Mouse (Mus musculus): Measurements from ENCODE around the gene Rnasel. TPM values are rescaled to one million over a fixed set of nuclear protein-coding genes. Genes with fewer than 3 reads are reported as not detected.

The Rnasel gene
- total and polyA plus RNA-seq, 3 experiments, result 8.4 to 18.8 (median 9.2) TPM

- Histone ChIP-seq H3K27me3 (replicated peaks) (no peaks in the 10 kb centered on the region), H3K79me2 (replicated peaks; ENCODE audit: control insufficient read depth, extremely low read depth, insufficient read depth, poor library complexity, severe bottlenecking) (no peaks in the 10 kb centered on the region), H3K27ac (ENCODE audit: insufficient read depth, low read depth) (no peak overlapping the region), H3K4me3 (replicated peaks in 1 of 3; ENCODE audit: low read depth in 2 of 3, low read length in 2 of 3, poor library complexity in 1 of 3) (no peak overlapping the region), H3K9me3 (replicated peaks; ENCODE audit: low read length) (no peaks in the 10 kb centered on the region), H3K4me1 (ENCODE audit: control insufficient read depth in 1 of 2, insufficient read depth in 2 of 2) (peaks cover 0 to 10% of the 10 kb centered on the region in 2 experiments; a peak in 2 of 4 replicates), H3K9ac (ENCODE audit: insufficient read depth, low read depth) (no peak overlapping the region), H3K36me3 (replicated peaks in 1 of 2; ENCODE audit: control insufficient read depth in 1 of 2, insufficient read depth in 1 of 2, low read length in 1 of 2) (no peaks in the 10 kb centered on the region), H3K4me2 (ENCODE audit: insufficient read depth, low read depth, poor library complexity, severe bottlenecking) (no peak overlapping the region)
- no peak for DNase-seq (ENCODE audit: extremely low read depth)
- dilution Hi-C loops (cut with MboI; ENCODE audit: extremely low pct_ligation_motif_present, extremely low pct_unique_long_range_greater_than_20kb, low sequenced_read_pairs), result no loop called here
- in situ Hi-C loops (cut with MboI; ENCODE audit: low pct_ligation_motif_present, low pct_unique_long_range_greater_than_20kb, low sequenced_read_pairs), result loop anchor here (10.0 kb wide), 1 partner anchor 46 kb away; no protein-coding TSS in a partner anchor
- TF ChIP-seq BHLHE40 (IDR thresholded peaks at IDR 0.05; ENCODE audit: low read depth, low read length) (no peak), TCF12 (IDR thresholded peaks at IDR 0.05; ENCODE audit: low read depth, low read length) (no peak), PAX5 (IDR thresholded peaks at IDR 0.05; ENCODE audit: low read length) (no peak), MAZ (IDR thresholded peaks at IDR 0.05; ENCODE audit: low read depth, low read length) (no peak), ELF1 (IDR thresholded peaks at IDR 0.05; ENCODE audit: low read depth, low read length) (no peak)
Observed at GRCm38 (mm10) chr1:153730671-153731070, 18.6 kb upstream of the Rnasel start.

- TF ChIP-seq ETS1 (conservative IDR thresholded peaks at IDR 0.05; ENCODE audit: low read depth, low read length) (no peak), ELF1 (IDR thresholded peaks at IDR 0.05; ENCODE audit: low read depth, low read length) (no peak), ZMIZ1 (IDR thresholded peaks at IDR 0.05; ENCODE audit: low read depth, low read length) (no peak), MAZ (IDR thresholded peaks at IDR 0.05; ENCODE audit: low read depth, low read length) (no peak), KAT2A (IDR thresholded peaks at IDR 0.05; ENCODE audit: insufficient replicate concordance, low read length) (no peak), RCOR1 (conservative IDR thresholded peaks at IDR 0.05; ENCODE audit: low read depth, low read length) (no peak), NELFE (IDR thresholded peaks at IDR 0.05; ENCODE audit: low read depth, low read length) (no peak), UBTF (IDR thresholded peaks at IDR 0.05; ENCODE audit: low read depth, low read length) (no peak), GABPA (IDR thresholded peaks at IDR 0.05; ENCODE audit: insufficient replicate concordance, low read depth, low read length) (no peak), PAX5 (IDR thresholded peaks at IDR 0.05; ENCODE audit: low read length) (no peak), ZC3H11A (IDR thresholded peaks at IDR 0.05; ENCODE audit: low read depth, low read length) (no peak), MYC (IDR thresholded peaks at IDR 0.05; ENCODE audit: low read depth, low read length) (no peak), MEF2A (IDR thresholded peaks at IDR 0.05; ENCODE audit: borderline replicate concordance, low read depth, low read length) (no peak), MXI1 (IDR thresholded peaks at IDR 0.05; ENCODE audit: low read depth, low read length) (no peak), JUND (conservative IDR thresholded peaks at IDR 0.05; ENCODE audit: low read depth, low read length) (no peak)
- in situ Hi-C loops (cut with MboI; ENCODE audit: low pct_ligation_motif_present, low pct_unique_long_range_greater_than_20kb, low sequenced_read_pairs) (loop anchor here (10.0 kb wide), 1 partner anchor 48 kb away; no protein-coding TSS in a partner anchor), dilution Hi-C loops (cut with MboI; ENCODE audit: extremely low pct_ligation_motif_present, extremely low pct_unique_long_range_greater_than_20kb, low sequenced_read_pairs) (no loop called here)
- Histone ChIP-seq H3K9me3 (replicated peaks; ENCODE audit: low read length) (no peaks in the 10 kb centered on the region), H3K27me3 (replicated peaks) (no peaks in the 10 kb centered on the region), H3K79me2 (replicated peaks; ENCODE audit: control insufficient read depth, extremely low read depth, insufficient read depth, poor library complexity, severe bottlenecking) (no peaks in the 10 kb centered on the region), H3K27ac (ENCODE audit: insufficient read depth, low read depth) (no peak overlapping the region), H3K36me3 (replicated peaks in 1 of 2; ENCODE audit: control insufficient read depth in 1 of 2, insufficient read depth in 1 of 2, low read length in 1 of 2) (no peaks in the 10 kb centered on the region), H3K9ac (ENCODE audit: insufficient read depth, low read depth) (no peak overlapping the region), H3K4me2 (ENCODE audit: insufficient read depth, low read depth, poor library complexity, severe bottlenecking) (no peak overlapping the region), H3K4me1 (ENCODE audit: control insufficient read depth in 1 of 2, insufficient read depth in 2 of 2) (peaks cover 0 to 15% of the 10 kb centered on the region in 2 experiments; a peak in 2 of 4 replicates), H3K4me3 (replicated peaks in 1 of 3; ENCODE audit: low read depth in 2 of 3, low read length in 2 of 3, poor library complexity in 1 of 3) (no peak overlapping the region)
- DNase-seq (ENCODE audit: extremely low read depth), result no peak
Observed at GRCm38 (mm10) chr1:153733181-153733580, 16.0 kb upstream of the Rnasel start.

All from CH12.LX (cell line).